Mouse (Mus musculus): ENCODE results near the gene Rnft1.

DNA sequence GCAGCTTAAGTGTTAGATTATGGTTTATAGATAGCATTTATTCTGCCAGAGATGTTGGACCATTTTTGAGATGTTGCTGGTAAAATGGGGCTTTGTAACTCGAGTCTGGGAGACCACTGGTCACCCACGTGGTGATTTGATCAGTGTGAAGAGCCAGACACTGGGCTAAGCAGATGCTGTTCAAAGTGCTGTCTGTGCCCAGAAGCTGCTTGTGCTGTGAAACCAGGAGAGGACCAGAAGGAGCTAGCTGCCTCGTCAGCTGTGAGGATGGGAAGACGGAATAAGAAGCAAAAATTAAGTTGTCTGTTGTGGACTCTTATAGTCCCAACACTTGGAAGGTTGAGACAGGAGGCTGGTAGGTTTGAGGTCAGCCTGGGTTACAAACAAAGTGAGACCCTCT lies 46.2 kb upstream of the Rnft1 start:
- no peak for TF ChIP-seq POLR2AphosphoS2 (IDR thresholded peaks at IDR 0.05; ENCODE audit: insufficient read length, low read depth)
- no peak for TF ChIP-seq POLR2A (IDR thresholded peaks at IDR 0.05; ENCODE audit: insufficient read length, low read depth)
- no peak for TF ChIP-seq USF1 (IDR thresholded peaks at IDR 0.05; ENCODE audit: low read depth)
- TF ChIP-seq MYOD1 (IDR thresholded peaks at IDR 0.05; ENCODE audit: control insufficient read depth in 1 of 3, insufficient read length in 2 of 3, low read depth in 2 of 3), result no peak
- TF ChIP-seq SRF (IDR thresholded peaks at IDR 0.05; ENCODE audit: control insufficient read depth, insufficient read length, low read depth), result no peak
